Mouse (Mus musculus): Measurements from ENCODE around the gene Slitrk3.
A peak's percentile ranks its signal among the peaks of the same experiment; 100 is the strongest.
"Not testable (repeated sequence)": the region's sequence is repeated elsewhere in the genome, so short reads cannot be mapped to it uniquely, and the experiment has no call there.

The Slitrk3 gene

GRCm38 (mm10) chr3:73057197-73057811, at the start of gene Slitrk3:
TSS of gene Slitrk3 (minus strand) at chr3:73057803.
- DNase-seq (ENCODE audit: low spot score): no peak

GRCm38 (mm10) chr3:73094445-73094844, 36.8 kb upstream of the Slitrk3 start:
- not testable (repeated sequence) for DNase-seq (ENCODE audit: low spot score)

GRCm38 (mm10) chr3:73084620-73085019, 27.0 kb upstream of the Slitrk3 start:
- DNase-seq (ENCODE audit: low spot score): no peak

GRCm38 (mm10) chr3:73065823-73066755, 8.5 kb upstream of the Slitrk3 start:
- no peak for DNase-seq (ENCODE audit: low spot score)

- no peak for DNase-seq (ENCODE audit: low spot score)
Observed at GRCm38 (mm10) chr3:73058190-73058589, 587 bp upstream of the Slitrk3 start.

- DNase-seq (ENCODE audit: low spot score): no peak
Observed at GRCm38 (mm10) chr3:73056492-73057196, 959 bp downstream of the Slitrk3 start.

GRCm38 (mm10) chr3:73056044-73056438, 1.6 kb downstream of the Slitrk3 start:
- DNase-seq (ENCODE audit: low spot score): no peak

GRCm38 (mm10) chr3:73055399-73056043, 2.1 kb downstream of the Slitrk3 start:
- no peak for DNase-seq (ENCODE audit: low spot score)

- DNase-seq (ENCODE audit: low spot score): no peak
Observed at GRCm38 (mm10) chr3:73053451-73053931, 4.1 kb downstream of the Slitrk3 start.

GRCm38 (mm10) chr3:73046248-73046647, 11.4 kb downstream of the Slitrk3 start:
- DNase-seq (ENCODE audit: low spot score): peak; percentile 36

- no peak for DNase-seq (ENCODE audit: low spot score)
Observed at GRCm38 (mm10) chr3:73042256-73042655, 15.3 kb downstream of the Slitrk3 start.

GRCm38 (mm10) chr3:73006045-73006444, 51.6 kb downstream of the Slitrk3 start:
- no peak for DNase-seq (ENCODE audit: low spot score)

- no peak for DNase-seq (ENCODE audit: low spot score)
Observed at GRCm38 (mm10) chr3:73002933-73003696, 54.5 kb downstream of the Slitrk3 start.

- DNase-seq (ENCODE audit: low spot score): no peak
Observed at GRCm38 (mm10) chr3:72997517-72997916, 60.1 kb downstream of the Slitrk3 start.

Data from c-Kit-positive CD71-positive TER-119-positive erythroid progenitor cells, embryonic 14.5 days (primary cell).